Mouse (Mus musculus): ENCODE measurements at regions not wholly inside any gene's neighbourhood (a gene's known extent, or its start where the extent isn't known, plus 50 kb on each side); places are given as distances from the start of the nearest gene placed in this dataset.

DNA sequence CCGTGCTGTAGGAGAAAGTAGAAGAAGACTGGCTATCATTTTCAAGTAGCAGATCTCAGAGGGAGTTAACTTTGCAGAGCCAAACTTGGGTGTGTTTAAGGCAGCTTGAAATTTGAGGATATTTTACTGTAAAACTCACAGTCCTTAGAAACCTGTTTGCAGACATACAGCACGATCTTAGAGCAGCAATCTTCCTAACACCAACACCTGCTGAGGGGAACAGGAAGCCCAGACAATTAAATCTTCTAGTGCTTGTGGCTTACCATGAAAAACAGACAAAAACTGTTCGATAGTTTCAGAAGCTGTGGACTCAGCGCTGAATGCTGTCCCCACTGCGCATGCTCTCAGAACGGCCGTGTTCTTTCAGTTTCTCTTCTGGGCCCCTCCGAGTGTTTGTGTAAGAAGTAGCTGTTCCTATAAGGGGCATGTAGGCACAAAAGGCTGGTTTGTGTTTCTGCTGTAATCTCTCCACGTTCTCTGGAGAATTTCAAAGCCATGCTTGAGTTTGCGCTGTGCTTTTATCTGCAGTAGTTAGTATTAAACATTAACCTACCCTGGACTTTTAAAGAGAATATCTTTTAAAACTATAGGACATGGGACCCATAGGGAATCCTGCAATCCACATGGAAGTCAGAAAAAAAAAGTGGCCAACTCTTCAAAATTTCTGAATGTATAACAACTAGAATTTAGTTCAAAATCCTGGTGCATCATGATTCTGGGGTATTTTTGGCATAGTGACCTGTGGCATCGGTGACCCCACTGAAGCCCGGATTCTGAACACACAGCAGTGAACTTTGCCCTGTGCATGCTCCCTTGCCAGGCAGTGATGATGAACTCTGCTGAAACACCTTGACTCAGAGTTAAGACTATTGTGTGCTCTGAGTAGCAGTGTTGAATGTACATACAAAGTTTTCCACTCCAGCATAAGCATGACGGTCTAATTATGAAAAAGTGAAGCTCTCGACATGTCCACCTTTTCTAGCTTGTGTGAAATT is 584.4 kb downstream of the Etnk1 start:
- DNase-seq (ENCODE audit: low read depth, low spot score): no peak

- DNase-seq (ENCODE audit: low read depth, low spot score): no peak
Measured at GRCm38 (mm10) chr6:143757462-143757861, 590.4 kb downstream of the Etnk1 start.

DNA sequence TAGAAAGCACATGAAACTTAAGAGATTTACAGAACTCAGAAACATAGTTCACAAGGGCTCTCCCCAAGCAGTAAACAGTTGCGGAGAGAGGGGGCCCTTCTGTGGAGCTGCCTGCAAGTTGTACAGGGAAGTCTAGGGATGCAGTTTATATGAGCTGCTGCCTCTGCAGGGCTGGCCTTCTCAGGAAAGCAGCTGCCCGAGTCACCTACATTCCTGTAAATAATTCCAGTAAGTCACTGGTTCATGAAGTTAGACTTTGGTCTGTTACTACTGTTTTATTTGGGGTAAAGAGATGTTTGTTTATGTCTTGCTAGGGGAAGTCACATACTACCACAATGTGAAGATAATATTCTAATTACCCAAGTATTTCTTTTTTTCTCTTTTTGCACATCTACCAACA is 601.1 kb downstream of the Etnk1 start:
- no peak for DNase-seq (ENCODE audit: low read depth, low spot score)
